Mouse (Mus musculus) layer of hippocampus, postnatal 25 days (tissue): ENCODE data around the gene Tpte. TPM values are rescaled to one million over a fixed set of nuclear protein-coding genes. Genes with fewer than 3 reads are reported as not detected.
"Not testable (repeated sequence)": the region's sequence is repeated elsewhere in the genome, so short reads cannot be mapped to it uniquely, and the experiment has no call there.

Source experiments
- DNase-seq, 2 experiments: peaks; one replicate each; pipeline ENCODE4 v3.0.0; 2022; ENCODE audit warnings: mixed read lengths in 2 of 2, low spot score in 1 of 2; ENCODE audit errors: extremely low spot score in 1 of 2
- total RNA-seq, 2 experiments: library from RNA; stranded (reverse); gene quantifications; 2 replicates each; pipeline ENCODE4 v1.2.3; 2021

Tpte gene
- not detected for total RNA-seq

GRCm38 (mm10) chr8:22282999-22283491 lies at the start of gene Tpte:
Gene Tpte (plus strand): TSS chr8:22283441.
- DNase-seq: no peak

- no peak for DNase-seq
These were observed 40.3 kb upstream of the Tpte start for GRCm38 (mm10) chr8:22242986-22243385.

GRCm38 (mm10) chr8:22245663-22246062 lies 37.6 kb upstream of the Tpte start:
- no peak for DNase-seq

- no peak for DNase-seq
These were observed 35.3 kb upstream of the Tpte start for GRCm38 (mm10) chr8:22247956-22248355.

- no peak for DNase-seq
These were observed 34.2 kb upstream of the Tpte start for GRCm38 (mm10) chr8:22249080-22249479.

- no peak for DNase-seq
These were observed 24.2 kb upstream of the Tpte start for GRCm38 (mm10) chr8:22258946-22259450.

- no peak for DNase-seq
These were observed 23.7 kb upstream of the Tpte start for GRCm38 (mm10) chr8:22259531-22259930.

- DNase-seq: no peak
These were observed 23.0 kb upstream of the Tpte start for GRCm38 (mm10) chr8:22260091-22260722.

GRCm38 (mm10) chr8:22262267-22262666 lies 21.0 kb upstream of the Tpte start:
- DNase-seq: no peak

GRCm38 (mm10) chr8:22264292-22264691 lies 18.9 kb upstream of the Tpte start:
- DNase-seq: no peak

- DNase-seq: no peak
These were observed 18.5 kb upstream of the Tpte start for GRCm38 (mm10) chr8:22264787-22265186.

GRCm38 (mm10) chr8:22265194-22265593 lies 18.0 kb upstream of the Tpte start:
- no peak for DNase-seq

GRCm38 (mm10) chr8:22266809-22267208 lies 16.4 kb upstream of the Tpte start:
- DNase-seq: no peak

- no peak for DNase-seq
These were observed 10.1 kb upstream of the Tpte start for GRCm38 (mm10) chr8:22273142-22273541.

GRCm38 (mm10) chr8:22274641-22275040 lies 8.6 kb upstream of the Tpte start:
- no peak for DNase-seq

GRCm38 (mm10) chr8:22302326-22302725 lies 19.1 kb downstream of the Tpte start:
- no peak for DNase-seq

- no peak for DNase-seq
These were observed 19.7 kb downstream of the Tpte start for GRCm38 (mm10) chr8:22302896-22303306.

GRCm38 (mm10) chr8:22304045-22304444 lies 20.8 kb downstream of the Tpte start:
- not testable (repeated sequence) for DNase-seq

GRCm38 (mm10) chr8:22306999-22307398 lies 23.8 kb downstream of the Tpte start:
- DNase-seq: no peak

GRCm38 (mm10) chr8:22311446-22311845 lies 28.2 kb downstream of the Tpte start:
- no peak for DNase-seq

GRCm38 (mm10) chr8:22335426-22335825 lies 52.2 kb downstream of the Tpte start:
- DNase-seq: no peak

- DNase-seq: no peak
These were observed 76.1 kb downstream of the Tpte start for GRCm38 (mm10) chr8:22359359-22359758.
